Mouse (Mus musculus) CH12F3 (cell line): ENCODE measurements around the gene Chrna1.

ENCODE experiments used
- in situ Hi-C: fragments of 300-500 bp; cut with MboI; formaldehyde crosslinking; loops from 2 replicates; pipeline ENCODE4 v1.14.3; 2020; ENCODE audit warnings: low sequenced_read_pairs

Gene Chrna1

DNA sequence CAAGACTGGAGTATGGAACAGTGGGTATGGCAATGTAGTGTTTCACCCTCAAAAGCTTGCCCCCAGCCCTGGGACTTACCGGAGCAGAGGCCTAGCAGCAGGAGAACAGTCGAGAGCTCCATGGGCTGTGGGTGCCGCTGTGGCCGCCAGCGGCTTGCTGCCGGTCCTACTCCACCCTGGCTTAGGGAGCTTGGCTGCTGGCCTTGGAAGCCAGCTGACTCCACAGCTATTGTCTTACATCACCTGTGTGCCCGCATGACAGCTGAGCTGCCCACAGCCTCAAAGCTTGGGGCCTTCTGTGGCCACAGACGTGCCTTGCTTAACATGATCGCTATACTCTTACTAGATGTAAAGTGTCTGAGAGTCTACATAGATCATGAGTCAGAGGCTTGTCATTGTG is at the start of gene Chrna1:
Gene Chrna1 (minus strand): TSS at position 173 of the 400 bp plus-strand sequence.
- in situ Hi-C loops = loop anchor here (25.0 kb wide), 1 partner anchor 157 kb away; no protein-coding TSS in a partner anchor

GRCm38 (mm10) chr2:73618486-73619052 is 38.4 kb upstream of the Chrna1 start:
- in situ Hi-C loops = no loop called here

GRCm38 (mm10) chr2:73616434-73617057 is 36.4 kb upstream of the Chrna1 start:
- in situ Hi-C loops = no loop called here

DNA sequence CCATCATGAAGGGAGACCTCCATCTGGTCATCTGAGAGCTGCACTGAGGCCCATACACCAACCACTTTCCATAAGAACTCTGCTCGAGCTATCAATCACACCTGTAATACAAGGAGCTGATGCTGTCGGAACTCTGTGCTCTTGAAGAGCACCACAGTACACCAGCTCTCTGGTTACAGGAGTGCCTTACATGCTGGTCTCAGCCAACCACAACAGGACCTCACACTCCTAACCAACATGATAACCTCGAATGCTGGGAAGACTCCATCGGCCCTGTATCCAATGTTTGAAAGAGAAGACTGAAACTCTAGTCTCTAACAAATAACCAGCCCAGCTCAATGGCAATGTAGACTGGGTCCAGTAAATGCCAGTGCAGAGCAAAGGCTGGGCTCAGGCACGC is 35.3 kb upstream of the Chrna1 start:
- in situ Hi-C loops = no loop called here

DNA sequence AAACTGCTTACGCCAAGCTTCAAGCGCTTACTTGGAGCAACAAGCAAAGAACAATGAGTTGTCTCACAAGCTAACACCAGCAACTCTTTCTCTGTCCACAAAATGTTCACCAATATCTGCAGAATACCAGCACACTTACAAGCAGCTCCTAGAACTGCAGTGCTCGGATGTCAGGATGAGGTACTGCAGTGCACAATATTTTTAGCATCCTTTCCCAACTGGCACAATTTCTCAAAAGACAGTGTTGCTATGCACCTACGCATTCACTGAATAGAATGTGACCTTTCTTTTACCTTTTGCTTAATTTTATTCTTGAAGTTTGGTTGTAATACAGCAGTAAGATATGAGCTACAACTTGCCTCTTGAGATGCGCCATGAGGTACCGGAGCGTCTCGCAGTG is 34.2 kb upstream of the Chrna1 start:
- in situ Hi-C loops = no loop called here

DNA sequence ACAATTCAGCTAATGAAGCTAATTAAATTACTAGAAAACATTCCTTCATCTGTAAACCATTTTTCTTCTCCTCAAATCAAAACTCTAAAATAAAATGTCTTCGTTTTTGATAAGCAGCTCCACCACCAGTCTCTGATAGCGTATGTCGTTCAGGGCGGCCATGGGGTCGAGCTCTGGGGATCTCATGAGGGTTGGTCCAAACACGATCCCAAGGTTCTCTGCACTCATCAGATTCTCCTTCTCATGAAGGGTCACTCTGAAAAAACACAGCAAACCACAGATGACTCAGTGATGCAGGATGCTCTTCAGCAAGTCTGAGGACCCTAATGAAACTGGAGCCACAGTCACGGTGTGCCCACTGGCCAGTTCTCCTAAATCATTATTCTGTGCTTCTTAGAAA is 32.8 kb upstream of the Chrna1 start:
- in situ Hi-C loops = no loop called here

DNA sequence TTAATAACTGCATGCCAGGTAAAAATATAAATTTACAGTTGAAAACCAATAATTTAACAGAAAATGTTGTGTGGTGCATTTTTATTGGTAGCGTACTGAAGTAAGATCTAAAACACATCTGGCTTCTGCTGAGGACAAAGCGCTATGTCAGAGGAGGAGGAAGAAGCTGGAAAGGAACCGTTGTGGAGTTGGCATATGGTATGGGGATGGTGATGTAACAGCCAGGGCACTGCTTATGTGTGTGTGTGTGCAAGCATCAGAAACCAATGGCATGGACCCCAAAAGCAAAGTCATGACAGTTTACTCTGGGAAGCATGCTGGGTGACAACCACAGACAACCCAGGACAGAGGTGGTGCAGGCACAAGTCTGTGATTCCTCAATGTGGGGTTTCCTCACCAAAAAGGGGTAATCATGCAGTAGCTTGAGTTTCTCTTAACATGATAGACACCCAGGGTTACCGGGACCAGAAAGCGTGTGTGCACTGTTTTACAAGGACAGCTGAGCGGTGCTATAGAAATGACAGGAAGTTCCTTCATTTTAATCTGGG is 32.3 kb upstream of the Chrna1 start:
- in situ Hi-C loops = no loop called here

- in situ Hi-C loops = no loop called here
These were observed 31.7 kb upstream of the Chrna1 start for GRCm38 (mm10) chr2:73611798-73612197.

GRCm38 (mm10) chr2:73609724-73610210 is 29.6 kb upstream of the Chrna1 start:
- in situ Hi-C loops = no loop called here

GRCm38 (mm10) chr2:73609067-73609723 is 29.1 kb upstream of the Chrna1 start:
- in situ Hi-C loops = no loop called here

- in situ Hi-C loops = no loop called here
These were observed 28.3 kb upstream of the Chrna1 start for GRCm38 (mm10) chr2:73608391-73608790.

DNA sequence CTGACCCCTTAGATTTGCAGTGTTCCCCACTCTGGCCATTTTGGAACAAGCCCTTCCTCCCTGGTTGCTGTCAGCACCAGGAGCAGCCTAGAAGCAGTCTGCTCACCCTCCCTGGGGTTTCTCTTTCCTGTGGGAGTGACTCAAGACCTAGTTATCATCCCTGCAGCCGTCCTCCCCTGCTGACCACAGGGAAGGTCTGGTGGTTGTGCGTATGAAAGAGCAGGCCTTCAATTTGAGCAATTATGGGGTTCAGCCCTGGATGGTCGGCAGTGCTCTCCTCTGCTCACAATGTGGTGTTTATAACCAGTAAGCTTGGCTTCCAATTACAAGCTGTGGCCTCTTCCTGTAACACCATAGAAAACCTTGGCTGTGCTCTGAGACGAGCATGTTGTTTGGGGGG is 27.5 kb upstream of the Chrna1 start:
- in situ Hi-C loops = no loop called here

- in situ Hi-C loops = no loop called here
These were observed 27.0 kb upstream of the Chrna1 start for GRCm38 (mm10) chr2:73607146-73607545.

- in situ Hi-C loops = no loop called here
These were observed 26.5 kb upstream of the Chrna1 start for GRCm38 (mm10) chr2:73606616-73607015.

- in situ Hi-C loops = no loop called here
These were observed 24.9 kb upstream of the Chrna1 start for GRCm38 (mm10) chr2:73605077-73605476.

DNA sequence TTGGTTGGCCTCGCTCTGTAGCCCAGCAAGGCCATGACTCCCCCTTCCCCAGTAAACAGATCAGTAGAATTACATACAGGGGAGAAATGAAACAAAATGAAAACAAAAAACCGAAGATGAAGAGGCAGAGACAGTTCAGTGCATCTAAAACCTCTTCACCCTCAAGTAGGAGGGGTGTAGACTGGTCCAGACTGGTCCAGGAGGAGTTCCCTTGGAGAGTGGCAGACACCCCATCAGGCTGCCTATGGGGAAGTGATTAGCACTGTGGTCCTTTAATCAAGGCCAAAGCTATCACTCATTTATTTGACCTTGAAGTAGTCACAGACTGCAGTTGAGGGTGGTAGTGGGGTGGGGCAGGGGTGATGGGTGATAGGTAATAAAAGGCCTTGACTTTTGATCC is 24.4 kb upstream of the Chrna1 start:
- in situ Hi-C loops = no loop called here

DNA sequence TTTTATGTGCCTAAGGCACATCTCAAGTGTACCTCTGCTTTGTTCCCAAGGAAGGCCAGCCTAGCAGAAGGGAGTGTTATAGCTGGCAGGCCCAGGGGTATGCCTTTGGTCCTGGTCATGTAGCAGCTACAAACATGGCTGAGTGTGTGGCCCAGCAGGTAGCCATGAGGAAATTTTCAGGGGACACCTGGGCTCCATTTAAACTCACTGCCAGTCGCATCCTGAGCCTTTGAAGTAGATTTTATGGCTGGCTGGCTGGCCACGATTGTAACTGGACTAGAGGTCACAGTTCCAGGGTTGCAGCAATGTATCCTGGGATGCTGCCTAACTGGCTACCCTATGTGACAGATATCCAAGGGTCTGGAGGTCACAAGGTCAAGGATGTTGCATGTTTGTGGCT is 20.5 kb upstream of the Chrna1 start:
- in situ Hi-C loops = no loop called here

DNA sequence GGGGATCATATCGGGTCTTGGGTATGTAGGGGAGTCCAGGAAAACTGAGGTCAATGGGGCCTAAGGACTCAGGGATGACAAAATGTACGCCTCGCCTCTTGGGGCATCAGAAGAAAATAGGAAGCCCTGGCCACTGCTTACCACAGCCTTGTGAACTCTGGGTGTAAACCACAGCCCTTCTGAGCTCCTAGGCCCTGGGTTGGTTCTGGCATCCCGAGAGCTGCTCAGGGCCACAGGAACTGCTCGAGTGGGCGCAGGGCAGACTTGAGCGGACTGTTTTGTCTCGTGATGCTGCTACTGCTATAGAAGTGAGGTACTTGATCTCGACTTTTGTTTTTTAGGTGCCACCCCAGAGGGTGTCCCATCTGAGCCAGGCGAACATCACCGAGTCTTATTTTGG is 17.6 kb upstream of the Chrna1 start:
- in situ Hi-C loops = loop anchor here (25.0 kb wide), 1 partner anchor 140 kb away; no protein-coding TSS in a partner anchor

GRCm38 (mm10) chr2:73596786-73597185 is 16.6 kb upstream of the Chrna1 start:
- in situ Hi-C loops = loop anchor here (25.0 kb wide), 1 partner anchor 141 kb away; no protein-coding TSS in a partner anchor

- in situ Hi-C loops = loop anchor here (25.0 kb wide), 1 partner anchor 141 kb away; no protein-coding TSS in a partner anchor
These were observed 16.2 kb upstream of the Chrna1 start for GRCm38 (mm10) chr2:73596326-73596725.

DNA sequence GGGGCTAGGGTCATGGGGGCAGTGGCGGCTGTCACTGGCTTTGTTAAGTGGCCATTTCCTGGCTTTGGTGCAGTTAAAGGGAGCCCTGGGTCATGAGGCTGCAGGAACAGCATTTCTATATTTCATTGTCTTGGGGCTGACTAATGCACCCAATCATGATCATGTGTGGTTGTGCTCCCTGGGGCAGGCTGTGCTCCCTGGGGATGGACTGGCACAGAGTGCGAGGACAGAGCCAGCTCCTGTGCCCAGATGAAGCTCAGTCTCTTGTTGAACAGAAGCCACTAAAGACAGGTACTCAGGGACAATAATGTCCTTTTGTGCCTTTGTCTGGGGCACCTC is 12.9 kb upstream of the Chrna1 start:
- in situ Hi-C loops = loop anchor here (25.0 kb wide), 1 partner anchor 144 kb away; no protein-coding TSS in a partner anchor
